Mouse (Mus musculus) brain, embryonic 14.5 days (tissue): ENCODE results near the gene Spred2.

ENCODE experiments used
- CTCF ChIP-seq: fragments of 200-500 bp; IDR thresholded peaks from 2 replicates; pipeline ENCODE4 v1.5.1; 2012; ENCODE audit warnings: inconsistent platforms, mild to moderate bottlenecking, moderate library complexity, borderline replicate concordance; ENCODE audit not compliant: insufficient read depth, insufficient read length; ENCODE audit errors: extremely low read depth
- POLR2A ChIP-seq: fragments of 200-500 bp; IDR thresholded peaks from 2 replicates; pipeline ENCODE4 v1.6.1; 2012; ENCODE audit warnings: mild to moderate bottlenecking, inconsistent platforms, borderline replicate concordance; ENCODE audit not compliant: poor library complexity, insufficient read depth, insufficient read length, severe bottlenecking; ENCODE audit errors: extremely low read depth

DNA sequence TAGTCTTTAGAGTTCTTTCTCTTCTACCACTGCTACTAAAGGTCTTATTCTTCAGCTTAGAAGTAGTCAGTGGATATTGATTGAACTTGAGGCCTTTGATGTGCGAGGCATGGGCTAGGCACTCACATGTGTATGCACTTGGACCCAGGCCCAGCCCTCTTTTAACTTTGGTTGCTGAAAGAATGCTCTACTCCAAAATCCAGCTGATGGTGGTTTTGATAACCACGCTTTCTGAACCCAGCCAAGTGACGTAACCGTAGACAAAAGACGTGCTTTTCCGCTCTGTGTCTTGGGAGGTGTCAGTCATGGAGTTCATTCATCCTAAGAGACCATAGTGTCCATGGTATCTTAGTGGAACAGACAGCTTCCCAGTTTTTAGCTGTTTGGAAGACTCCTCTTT is 57.9 kb downstream of the Spred2 start:
- TF ChIP-seq POLR2A (no peak), CTCF (no peak)
